ENCODE assay signal across 24 mouse cellular contexts in the genomic region with DNA sequence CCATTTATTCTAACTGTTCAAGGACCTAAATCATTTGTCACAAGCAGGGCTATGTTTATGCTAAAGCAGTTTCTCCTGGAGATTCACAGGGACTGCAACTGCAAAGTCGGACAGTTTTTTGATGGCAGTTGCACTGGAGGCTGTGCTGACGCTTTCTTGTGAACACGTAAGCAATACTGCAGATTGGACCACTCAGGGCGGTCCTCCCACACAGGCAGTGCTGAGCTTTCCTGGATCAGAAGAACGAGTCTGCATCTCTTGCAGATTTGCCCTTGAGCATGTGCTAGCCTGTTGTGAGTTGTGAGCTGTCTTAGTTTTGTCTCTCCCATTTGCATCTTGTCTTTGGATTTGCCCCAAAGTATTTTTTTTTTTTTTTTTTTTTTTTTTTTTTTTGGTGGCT. TPM values are rescaled to one million over a fixed set of nuclear protein-coding genes. Genes with fewer than 3 reads are reported as not detected.
DNase-seq lines count a peak whose midpoint lies in the region; ATAC-seq and TF ChIP-seq lines count a peak whose summit lies in the region.
"Had no signal": no experiment of that assay in that cellular context is flagged by ENCODE, and none has a peak within 500 bp of the region (broad histone marks: within the 10 kb centered on the region; RNA-seq: fewer than 3 reads in every experiment).

No protein-coding gene starts in this region.

- H3K9me3 ChIP-seq in forebrain, postnatal 0 days (ENCODE audit: low read length) = no peaks in the 10 kb centered on the region
- no peaks in the 10 kb centered on the region for H3K9me3 ChIP-seq in forebrain, embryonic 12.5 days
- H3K9me3 ChIP-seq in midbrain, embryonic 13.5 days = no peaks in the 10 kb centered on the region
- H3K9me3 ChIP-seq in midbrain, embryonic 11.5 days (ENCODE audit: control insufficient read depth, low read length) = no peaks in the 10 kb centered on the region
- H3K9me3 ChIP-seq: embryonic facial prominence, embryonic 15.5 days; heart, embryonic 13.5 days; liver, embryonic 15.5 days; neural tube, embryonic 12.5 days had no signal

- 0 out of 2 replicates have a peak, but pooled peaks cover 4% of the 10 kb centered on the region for H3K36me3 ChIP-seq in forebrain, postnatal 0 days (ENCODE audit: insufficient read depth)
- no peaks in the 10 kb centered on the region for H3K36me3 ChIP-seq in forebrain, embryonic 12.5 days (replicated peaks)
- no peaks in the 10 kb centered on the region for H3K36me3 ChIP-seq in midbrain, embryonic 13.5 days
- H3K36me3 ChIP-seq in midbrain, embryonic 11.5 days (ENCODE audit: control insufficient read depth, insufficient read depth, low read length) = no peaks in the 10 kb centered on the region
- H3K36me3 ChIP-seq: embryonic facial prominence, embryonic 15.5 days; liver, embryonic 15.5 days; neural tube, embryonic 12.5 days had no signal

- no peak overlapping the region for H3K27ac ChIP-seq in forebrain, postnatal 0 days (ENCODE audit: low read depth, low read length)
- no peak overlapping the region for H3K27ac ChIP-seq in forebrain, embryonic 12.5 days
- H3K27ac ChIP-seq in midbrain, embryonic 13.5 days = no peak overlapping the region
- no peak overlapping the region for H3K27ac ChIP-seq in midbrain, embryonic 11.5 days (ENCODE audit: low read depth, low read length)
- H3K27ac ChIP-seq: embryonic facial prominence, embryonic 15.5 days; heart, embryonic 13.5 days; liver, embryonic 15.5 days; neural tube, embryonic 12.5 days had no signal

- DNase-seq in forebrain, postnatal 0 days = peak; percentile 49
- no peak for DNase-seq in midbrain, embryonic 11.5 days (ENCODE audit: low spot score, missing footprints)
- peak; percentile 45 to 68 for DNase-seq in frontal cortex, postnatal 36 days (ENCODE audit: low spot score in 2 of 2)
- DNase-seq in right cerebral cortex, postnatal 10 days (ENCODE audit: low spot score in 2 of 2) = peak; percentile 57 to 61
- DNase-seq in thymus, postnatal 4 days = no peak
- no peak for DNase-seq in urinary bladder, postnatal 14 days (ENCODE audit: low spot score)
- DNase-seq: adrenal gland, postnatal 14 days; cerebellum, adult 8-10 months; embryo, embryonic 11 days; heart, postnatal 4 days; kidney, adult 2 months; kidney, postnatal 14 days; lung, postnatal 10 days; thymus, postnatal 14 days had no signal

- H3K9ac ChIP-seq in forebrain, postnatal 0 days = no peak overlapping the region
- no peak overlapping the region for H3K9ac ChIP-seq in forebrain, embryonic 12.5 days
- no peak overlapping the region for H3K9ac ChIP-seq in midbrain, embryonic 13.5 days (replicated peaks)
- H3K9ac ChIP-seq in midbrain, embryonic 11.5 days (ENCODE audit: low read length) = no peak overlapping the region
- H3K9ac ChIP-seq: embryonic facial prominence, embryonic 15.5 days; heart, embryonic 13.5 days; liver, embryonic 15.5 days; neural tube, embryonic 12.5 days had no signal

- peak; percentile 60 for ATAC-seq in forebrain, postnatal 0 days
- ATAC-seq in forebrain, embryonic 12.5 days (ENCODE audit: low FRiP score) = no peak
- 0 out of 2 replicates have a peak, but pooled peaks have one; percentile 27 for ATAC-seq in midbrain, embryonic 13.5 days
- no peak for ATAC-seq in midbrain, embryonic 11.5 days (ENCODE audit: low FRiP score)
- ATAC-seq: activated CD4-positive, CD25-positive, alpha-beta regulatory T cell, adult 4 months; Patski had no signal

- H3K4me2 ChIP-seq in forebrain, postnatal 0 days (ENCODE audit: low read depth) = no peak overlapping the region
- no peak overlapping the region for H3K4me2 ChIP-seq in forebrain, embryonic 12.5 days
- no peak overlapping the region for H3K4me2 ChIP-seq in midbrain, embryonic 13.5 days (replicated peaks)
- no peak overlapping the region for H3K4me2 ChIP-seq in midbrain, embryonic 11.5 days
- H3K4me2 ChIP-seq: embryonic facial prominence, embryonic 15.5 days; heart, embryonic 13.5 days; liver, embryonic 15.5 days; neural tube, embryonic 12.5 days had no signal

- no peaks in the 10 kb centered on the region; the same call in 1 of the 2 replicates for H3K4me1 ChIP-seq in forebrain, postnatal 0 days (ENCODE audit: insufficient read depth)
- H3K4me1 ChIP-seq in forebrain, embryonic 12.5 days = peaks cover 15% of the 10 kb centered on the region
- peaks cover 24% of the 10 kb centered on the region for H3K4me1 ChIP-seq in midbrain, embryonic 13.5 days (replicated peaks)
- H3K4me1 ChIP-seq in midbrain, embryonic 11.5 days (ENCODE audit: control insufficient read depth, insufficient read depth, low read length) = peaks cover 2% of the 10 kb centered on the region; the same call in 1 of the 2 replicates
- H3K4me1 ChIP-seq: liver, embryonic 15.5 days had no signal

- 55% methylated on average over 5 of the region's 5 CpGs for WGBS in forebrain, postnatal 0 days
- 87% methylated on average over 5 of the region's 5 CpGs for WGBS in forebrain, embryonic 12.5 days
- 83% methylated on average over 5 of the region's 5 CpGs for WGBS in midbrain, embryonic 13.5 days
- 89% methylated on average over 5 of the region's 5 CpGs for WGBS in midbrain, embryonic 11.5 days

- no peak overlapping the region for H3K4me3 ChIP-seq in forebrain, postnatal 0 days (ENCODE audit: low read depth, low read length)
- H3K4me3 ChIP-seq in forebrain, embryonic 12.5 days (replicated peaks) = no peak overlapping the region
- H3K4me3 ChIP-seq in midbrain, embryonic 13.5 days (replicated peaks) = no peak overlapping the region
- no peak overlapping the region for H3K4me3 ChIP-seq in midbrain, embryonic 11.5 days (ENCODE audit: low read depth, low read length)
- H3K4me3 ChIP-seq: embryonic facial prominence, embryonic 15.5 days; heart, embryonic 13.5 days; liver, embryonic 15.5 days; neural tube, embryonic 12.5 days had no signal

- TF ChIP-seq CTCF in forebrain, postnatal 0 days (IDR thresholded peaks at IDR 0.05; ENCODE audit: low read depth) = no peak

- no peaks in the 10 kb centered on the region for H3K27me3 ChIP-seq in forebrain, postnatal 0 days (ENCODE audit: insufficient read depth, low read length)
- no peaks in the 10 kb centered on the region for H3K27me3 ChIP-seq in forebrain, embryonic 12.5 days
- H3K27me3 ChIP-seq in midbrain, embryonic 13.5 days = no peaks in the 10 kb centered on the region
- H3K27me3 ChIP-seq in midbrain, embryonic 11.5 days (ENCODE audit: control insufficient read depth, insufficient read depth, low read length) = no peaks in the 10 kb centered on the region
- H3K27me3 ChIP-seq: embryonic facial prominence, embryonic 15.5 days; heart, embryonic 13.5 days; liver, embryonic 15.5 days; neural tube, embryonic 12.5 days; Patski had no signal

RNA-seq across cellular contexts. Expression of a gene that starts 47.7 kb away (rescaled TPM):
- total RNA-seq in forebrain, postnatal 0 days (2014; rRNA removed) = 49.5 and 67.4 TPM in 2 replicates
- polyA plus RNA-seq in forebrain, postnatal 0 days (2015; fragmentation: Nextera tagmentation; extraction: Ambion mirVana) = 13.0 and 16.9 TPM in 2 replicates
- polyA plus RNA-seq in forebrain, embryonic 12.5 days (2016; fragmentation: Nextera tagmentation; extraction: Ambion mirVana) = 26.0 and 29.6 TPM in 2 replicates
- 17.1 and 22.7 TPM in 2 replicates for polyA plus RNA-seq in midbrain, embryonic 13.5 days (2015; fragmentation: Nextera tagmentation; extraction: Ambion mirVana)
- 27.0 and 27.3 TPM in 2 replicates for polyA plus RNA-seq in midbrain, embryonic 11.5 days (2014; fragmentation: Nextera tagmentation; extraction: Ambion mirVana)
- total RNA-seq: granulocyte monocyte progenitor cell, adult 5-6 weeks; monocyte, adult 5-6 weeks had no signal

Comparison
In these comparisons a context has a peak if more than half of its experiments do, and no peak if none do; other contexts are left out.
1. ATAC-seq: peak in forebrain, postnatal 0 days (single experiment) and midbrain, embryonic 13.5 days (single experiment); none in forebrain, embryonic 12.5 days (single experiment) and midbrain, embryonic 11.5 days (single experiment).
2. DNase-seq: peak in forebrain, postnatal 0 days (single experiment), frontal cortex, postnatal 36 days (2 of 2) and right cerebral cortex, postnatal 10 days (2 of 2); none in midbrain, embryonic 11.5 days (single experiment), thymus, postnatal 4 days (single experiment) and urinary bladder, postnatal 14 days (single experiment).